Mouse (Mus musculus): ENCODE measurements around the gene Blcap.

Gene Blcap

GRCm38 (mm10) chr2:157559858-157560257 lies 11.2 kb downstream of the Blcap start, which contains the start of gene Nnat:
TSS of gene Nnat (plus strand) at chr2:157560078.
- in situ Hi-C loops (cut with MseI, MboI) = no loop called here

GRCm38 (mm10) chr2:157559440-157559839 lies 11.6 kb downstream of the Blcap start:
- in situ Hi-C loops (cut with MseI, MboI) = no loop called here

DNA sequence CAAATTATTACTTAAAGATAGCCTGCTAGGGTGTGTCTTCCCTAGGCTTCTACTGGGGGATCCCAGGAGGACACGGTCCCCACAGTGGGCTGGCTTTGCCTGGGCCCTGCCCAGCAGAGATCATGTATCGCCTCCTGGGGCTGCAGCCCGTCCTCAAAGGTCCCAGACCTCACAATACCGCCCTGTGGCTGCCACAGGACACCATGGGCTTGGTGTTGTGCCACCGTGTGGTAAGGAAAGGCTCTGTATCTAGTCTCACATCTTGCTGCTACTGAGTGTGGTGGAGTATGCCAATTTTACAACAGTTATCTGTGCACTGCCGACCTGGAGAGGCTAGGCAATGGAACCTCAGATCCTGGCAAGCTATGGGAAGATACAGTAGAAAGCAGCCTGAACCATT lies 12.6 kb downstream of the Blcap start:
- in situ Hi-C loops (cut with MseI, MboI) = no loop called here

DNA sequence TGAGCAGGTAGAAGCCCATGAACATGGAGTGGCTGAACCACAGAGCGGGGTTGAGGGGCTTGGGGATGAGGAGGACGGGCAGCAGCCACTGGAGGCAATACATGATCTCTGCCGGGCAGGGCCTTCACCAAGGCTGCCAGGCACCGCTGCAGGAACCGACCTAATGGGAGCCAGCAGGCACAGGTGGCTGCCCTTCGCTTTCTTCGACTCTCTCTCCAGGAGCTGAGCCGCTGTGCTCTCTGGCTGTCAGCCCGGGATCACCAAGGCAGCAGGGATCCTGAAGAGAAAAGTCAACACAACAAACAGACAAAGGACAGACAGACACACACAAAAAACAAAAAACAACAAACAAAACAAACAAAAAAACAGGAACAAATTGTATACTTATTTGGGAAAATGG lies 13.0 kb downstream of the Blcap start:
- in situ Hi-C loops (cut with MseI, MboI) = no loop called here

- in situ Hi-C loops (cut with MseI, MboI) = no loop called here
Observed at GRCm38 (mm10) chr2:157556074-157556698, 14.9 kb downstream of the Blcap start.

DNA sequence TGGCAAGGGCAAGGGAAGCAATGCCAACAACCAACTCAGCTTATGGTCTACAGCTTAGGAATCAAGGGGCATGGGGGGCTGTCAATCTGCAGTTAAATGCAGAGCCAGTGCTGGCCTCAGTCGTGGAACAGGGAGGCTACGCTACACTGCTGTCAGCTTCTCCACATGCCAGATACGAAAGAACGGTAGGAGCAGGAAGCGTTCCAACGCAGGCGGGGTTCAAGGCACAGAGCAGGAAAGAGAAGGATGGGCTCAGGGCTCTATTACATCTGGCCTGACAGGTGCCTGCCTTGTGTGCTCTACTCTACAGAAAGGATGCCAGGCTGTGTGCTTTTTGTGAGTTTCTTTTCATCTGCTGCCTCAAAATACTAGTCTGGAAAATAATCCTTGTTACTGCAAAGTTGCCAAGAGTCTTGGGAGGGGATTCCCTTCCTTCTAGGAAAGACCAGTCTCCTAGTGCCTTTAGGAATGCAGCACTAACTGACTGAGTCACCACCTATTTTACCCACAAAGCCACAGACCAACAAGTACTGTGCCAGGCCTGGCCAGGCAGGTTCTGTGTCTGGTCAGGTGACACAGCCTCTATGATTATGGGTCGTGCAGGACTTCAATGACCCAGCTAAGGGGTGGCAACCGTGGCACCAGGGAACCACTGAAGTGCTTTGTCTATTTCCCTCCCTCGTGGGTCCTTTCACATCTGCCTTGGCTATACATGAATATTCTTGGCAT lies 18.8 kb downstream of the Blcap start:
- in situ Hi-C loops (cut with MseI, MboI) = no loop called here

GRCm38 (mm10) chr2:157550292-157550691 lies 20.8 kb downstream of the Blcap start:
- in situ Hi-C loops (cut with MseI, MboI) = no loop called here

GRCm38 (mm10) chr2:157546686-157547085 lies 24.4 kb downstream of the Blcap start:
- in situ Hi-C loops (cut with MseI, MboI) = no loop called here

DNA sequence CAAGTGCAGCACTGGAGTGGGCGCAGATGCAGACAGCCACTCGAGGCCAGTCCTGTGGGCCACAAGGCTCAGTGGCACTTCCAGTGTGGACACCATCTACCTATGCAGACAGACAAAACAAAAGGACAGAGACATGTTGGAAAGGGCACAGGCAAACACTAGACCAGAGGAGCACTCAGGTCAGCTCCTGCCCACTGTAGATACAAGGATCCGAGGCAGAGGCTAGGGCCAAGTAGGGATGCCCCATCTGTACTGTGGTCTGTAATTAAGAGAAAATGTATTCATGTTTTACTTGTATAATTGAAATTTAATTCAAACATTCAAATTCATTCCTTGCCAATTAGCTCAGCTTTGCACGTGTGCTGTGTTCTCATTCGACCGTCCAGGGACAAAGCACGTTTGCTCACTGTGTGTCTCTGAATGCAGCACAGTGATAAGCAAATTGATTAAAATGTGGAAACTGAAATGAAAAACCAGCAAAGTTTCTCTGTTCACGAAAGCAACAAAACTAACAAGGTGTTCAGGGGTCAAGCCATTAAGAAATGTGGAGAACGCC lies 26.7 kb downstream of the Blcap start:
- in situ Hi-C loops (cut with MseI, MboI) = no loop called here

- in situ Hi-C loops (cut with MseI, MboI) = no loop called here
Observed at GRCm38 (mm10) chr2:157542415-157542814, 28.7 kb downstream of the Blcap start.

DNA sequence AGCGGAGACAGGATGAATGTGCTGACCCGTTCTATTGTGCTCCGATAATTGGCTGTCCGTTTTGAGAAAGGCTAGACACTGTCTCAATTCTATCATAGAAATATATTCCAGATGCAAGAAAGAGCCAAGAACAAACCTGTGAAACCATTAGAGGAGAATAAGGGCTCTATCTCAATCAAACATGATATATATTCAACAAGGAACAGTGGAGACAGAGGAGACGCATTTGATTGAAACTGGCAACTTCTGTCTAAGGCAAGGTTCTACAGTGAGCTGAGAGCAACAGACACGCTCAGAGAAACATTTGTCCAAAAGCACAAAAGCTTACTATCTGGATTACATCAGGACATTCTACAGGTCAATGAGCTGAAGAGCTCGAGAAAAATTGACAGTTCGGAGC lies 29.4 kb downstream of the Blcap start:
- in situ Hi-C loops (cut with MseI, MboI) = no loop called here

- in situ Hi-C loops (cut with MseI, MboI) = no loop called here
Observed at GRCm38 (mm10) chr2:157540953-157541569, 30.0 kb downstream of the Blcap start.

- in situ Hi-C loops (cut with MseI, MboI) = no loop called here
Observed at GRCm38 (mm10) chr2:157540073-157540952, 30.8 kb downstream of the Blcap start.

GRCm38 (mm10) chr2:157537118-157537517 lies 34.0 kb downstream of the Blcap start:
- in situ Hi-C loops (cut with MseI, MboI) = no loop called here

GRCm38 (mm10) chr2:157536476-157537081 lies 34.5 kb downstream of the Blcap start:
- in situ Hi-C loops (cut with MseI, MboI) = no loop called here

DNA sequence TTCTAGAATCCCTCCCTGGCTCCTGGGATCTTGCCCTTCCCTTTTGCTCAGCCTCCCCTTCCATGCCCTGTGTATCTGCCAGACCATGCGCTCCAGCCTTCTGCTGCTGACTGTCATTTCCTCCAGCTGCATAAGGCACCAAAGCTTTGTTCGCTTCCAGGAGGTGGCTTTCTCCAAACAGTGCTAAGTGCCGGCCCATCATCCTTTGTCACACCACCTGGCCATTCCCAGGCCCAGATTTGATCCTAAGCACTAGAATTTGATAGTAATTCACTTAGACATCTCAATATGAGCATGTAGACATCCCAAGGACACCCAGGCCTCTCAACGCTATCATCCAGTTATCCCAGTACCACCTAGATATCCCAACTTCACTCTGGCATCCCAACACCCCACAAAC lies 36.9 kb downstream of the Blcap start:
- in situ Hi-C loops (cut with MseI, MboI) = no loop called here

GRCm38 (mm10) chr2:157531681-157532426 lies 39.2 kb downstream of the Blcap start:
- in situ Hi-C loops (cut with MseI, MboI) = no loop called here

- in situ Hi-C loops (cut with MseI, MboI) = no loop called here
Observed at GRCm38 (mm10) chr2:157530056-157530955, 40.8 kb downstream of the Blcap start.

GRCm38 (mm10) chr2:157522556-157522955 lies 48.5 kb downstream of the Blcap start:
- in situ Hi-C loops (cut with MseI, MboI) = no loop called here
